Mouse (Mus musculus) left cerebral cortex, adult 18-20 months (tissue): ENCODE data around the gene Tcl1b4. TPM values are rescaled to one million over a fixed set of nuclear protein-coding genes. Genes with fewer than 3 reads are reported as not detected.

Experiments used
- DNase-seq, 2 experiments: peaks; one replicate each; pipeline ENCODE4 v3.0.0; 2021 to 2022; ENCODE audit warnings: low spot score in 2 of 2, mixed read lengths in 1 of 2
- total RNA-seq, 2 experiments: library from RNA; stranded (reverse); gene quantifications; 2 replicates each; pipeline ENCODE4 v1.2.3; 2021

Tcl1b4 gene
- total RNA-seq, 2 experiments from 2014 or later: not detected

- DNase-seq: no peak
Measured at GRCm38 (mm10) chr12:105239060-105239459, 37.3 kb downstream of the Tcl1b4 start.

DNA sequence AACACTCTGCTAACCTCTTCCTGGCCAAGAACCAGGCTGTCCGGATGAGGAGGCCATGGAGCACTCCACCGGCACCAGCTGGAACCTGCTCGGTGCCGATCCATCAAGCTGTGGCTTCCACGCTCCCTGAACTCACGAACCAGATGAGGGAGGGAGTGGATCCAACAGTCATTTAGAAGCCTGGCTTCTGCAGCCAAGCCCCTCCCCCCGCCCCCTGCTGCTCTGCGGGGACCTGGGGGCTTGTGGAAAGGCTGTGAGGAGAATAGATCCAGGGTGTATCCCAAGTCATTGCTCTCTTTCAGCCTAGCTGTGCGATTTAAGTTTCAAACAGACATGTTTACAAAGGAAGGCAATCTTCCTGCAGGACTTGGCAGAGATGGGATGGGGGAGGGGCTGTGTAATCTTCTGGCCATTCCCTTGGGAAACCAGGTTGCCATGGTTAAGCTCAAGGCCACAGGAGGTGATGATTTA, 47.0 kb downstream of the Tcl1b4 start:
- DNase-seq: no peak

GRCm38 (mm10) chr12:105253796-105254195, 52.0 kb downstream of the Tcl1b4 start:
- no peak for DNase-seq

Other genes starting within 250 kb of the Tcl1b4 start
- gene Syne3, start 192.1 kb upstream of the Tcl1b4 start, total RNA-seq: 1 to 10 TPM; 1.8 to 2.3 TPM
- gene Glrx5, start 169.3 kb upstream of the Tcl1b4 start, total RNA-seq: 10 to 100 TPM; 45.1 to 48.5 TPM
- not detected for gene Tcl1b2, start 55.9 kb upstream of the Tcl1b4 start, total RNA-seq
- not detected for gene Tcl1b1, start 42.3 kb upstream of the Tcl1b4 start, total RNA-seq
- gene Tcl1b5, start 25.6 kb upstream of the Tcl1b4 start, total RNA-seq: not detected
- not detected for gene Tcl1b3, start 10.9 kb upstream of the Tcl1b4 start, total RNA-seq
- gene Tcl1, start 20.8 kb downstream of the Tcl1b4 start, total RNA-seq: not detected
- gene Tunar, start 131.9 kb downstream of the Tcl1b4 start, total RNA-seq: 1 to 10 TPM; 8.7 to 9.4 TPM